Mouse (Mus musculus): ENCODE measurements around the gene Gm17571.

- TF ChIP-seq POLR2A (IDR thresholded peaks at IDR 0.05; ENCODE audit: insufficient read depth, low read depth, low read length) (no peak), CTCF (IDR thresholded peaks at IDR 0.05; ENCODE audit: insufficient read depth, low read depth, low read length) (no peak)
Measured at GRCm38 (mm10) chr9:13454651-13455123, 8.1 kb upstream of the Gm17571 start.

All from olfactory bulb, adult 2 months (tissue).